Mouse (Mus musculus) urinary bladder, adult 18-20 months (tissue): ENCODE results near the gene Tspan31.
A peak's percentile ranks its signal among the peaks of the same experiment; 100 is the strongest.

ENCODE experiments used
- DNase-seq, 2 experiments: peaks; one replicate each; pipeline ENCODE4 v3.0.0; 2022; ENCODE audit warnings: low spot score in 2 of 2, mixed read lengths in 2 of 2

Tspan31 gene

GRCm38 (mm10) chr10:127070190-127071121 lies at the start of gene Tspan31:
Gene Tspan31, minus strand, starts transcription at chr10:127070264.
- DNase-seq = peak; percentile 56 to 90

- no peak for DNase-seq
These were observed 49.2 kb upstream of the Tspan31 start for GRCm38 (mm10) chr10:127119229-127119628.

GRCm38 (mm10) chr10:127118470-127118869 lies 48.4 kb upstream of the Tspan31 start:
- no peak for DNase-seq

GRCm38 (mm10) chr10:127115068-127115467 lies 45.0 kb upstream of the Tspan31 start:
- DNase-seq = no peak

- DNase-seq = no peak
These were observed 44.3 kb upstream of the Tspan31 start for GRCm38 (mm10) chr10:127114408-127114807.

GRCm38 (mm10) chr10:127111001-127111887 lies 41.2 kb upstream of the Tspan31 start:
- DNase-seq = no peak

GRCm38 (mm10) chr10:127108262-127108583 lies 38.2 kb upstream of the Tspan31 start:
- DNase-seq = no peak

GRCm38 (mm10) chr10:127107563-127108261 lies 37.6 kb upstream of the Tspan31 start:
- no peak for DNase-seq

- DNase-seq = no peak
These were observed 33.6 kb upstream of the Tspan31 start for GRCm38 (mm10) chr10:127103631-127104030.

GRCm38 (mm10) chr10:127101151-127101550 lies 31.1 kb upstream of the Tspan31 start:
- no peak for DNase-seq

- no peak for DNase-seq
These were observed 30.4 kb upstream of the Tspan31 start for GRCm38 (mm10) chr10:127100414-127100813.

- no peak for DNase-seq
These were observed 29.8 kb upstream of the Tspan31 start for GRCm38 (mm10) chr10:127099868-127100267.

GRCm38 (mm10) chr10:127099191-127099590 lies 29.1 kb upstream of the Tspan31 start:
- DNase-seq = no peak

GRCm38 (mm10) chr10:127098514-127098913 lies 28.4 kb upstream of the Tspan31 start:
- DNase-seq = no peak

- DNase-seq = no peak
These were observed 24.3 kb upstream of the Tspan31 start for GRCm38 (mm10) chr10:127094382-127094802.

- DNase-seq = no peak
These were observed 22.7 kb upstream of the Tspan31 start for GRCm38 (mm10) chr10:127092742-127093141.

GRCm38 (mm10) chr10:127091507-127092396 lies 21.7 kb upstream of the Tspan31 start:
- DNase-seq = no peak

GRCm38 (mm10) chr10:127090560-127091411 lies 20.7 kb upstream of the Tspan31 start:
- DNase-seq = no peak

- DNase-seq = no peak
These were observed 15.6 kb upstream of the Tspan31 start for GRCm38 (mm10) chr10:127085633-127086032.

- no peak for DNase-seq
These were observed 15.0 kb upstream of the Tspan31 start for GRCm38 (mm10) chr10:127085052-127085451.
